Mouse (Mus musculus): ENCODE measurements around the gene Ptpn7.
"Not testable (repeated sequence)": the region's sequence is repeated elsewhere in the genome, so short reads cannot be mapped to it uniquely, and the experiment has no call there.

- not testable (repeated sequence) for TF ChIP-seq CTCF (IDR thresholded peaks at IDR 0.05; ENCODE audit: borderline replicate concordance, insufficient read depth, low read depth, low read length); POLR2A (IDR thresholded peaks at IDR 0.05; ENCODE audit: borderline replicate concordance, insufficient read depth, low read length)
Observed at GRCm38 (mm10) chr1:135187016-135187415, 54.5 kb downstream of the Ptpn7 start.
